Mouse (Mus musculus) frontal cortex, postnatal 25 days (tissue): ENCODE measurements at regions not wholly inside any gene's neighbourhood (a gene's known extent, or its start where the extent isn't known, plus 50 kb on each side); places are given as distances from the start of the nearest gene placed in this dataset.
A peak's percentile ranks its signal among the peaks of the same experiment; 100 is the strongest.

Experiments used
- DNase-seq, 2 experiments: peaks; one replicate each; pipeline ENCODE4 v3.0.0; 2022; ENCODE audit warnings: low spot score in 2 of 2

DNA sequence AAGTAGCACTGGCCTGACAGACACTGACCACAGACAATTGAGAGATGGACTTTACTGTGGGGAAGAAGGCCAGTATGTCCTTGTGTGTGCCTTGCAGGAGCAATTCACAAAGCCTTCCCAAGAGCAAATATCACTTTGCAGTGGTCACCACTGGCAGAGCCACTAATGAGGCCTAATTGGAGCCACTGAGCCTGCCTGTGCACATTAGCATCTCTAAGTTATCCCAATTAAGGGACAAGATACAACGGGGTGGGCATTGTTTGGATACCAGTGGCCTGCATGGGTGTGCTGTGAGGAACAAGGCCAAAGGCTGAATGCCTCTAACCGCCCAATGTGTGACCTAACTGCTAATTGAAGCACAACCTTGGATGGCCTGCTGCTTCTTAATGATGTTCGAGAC lies 433.4 kb upstream of the Ptbp2 start:
- DNase-seq, result no peak

DNA sequence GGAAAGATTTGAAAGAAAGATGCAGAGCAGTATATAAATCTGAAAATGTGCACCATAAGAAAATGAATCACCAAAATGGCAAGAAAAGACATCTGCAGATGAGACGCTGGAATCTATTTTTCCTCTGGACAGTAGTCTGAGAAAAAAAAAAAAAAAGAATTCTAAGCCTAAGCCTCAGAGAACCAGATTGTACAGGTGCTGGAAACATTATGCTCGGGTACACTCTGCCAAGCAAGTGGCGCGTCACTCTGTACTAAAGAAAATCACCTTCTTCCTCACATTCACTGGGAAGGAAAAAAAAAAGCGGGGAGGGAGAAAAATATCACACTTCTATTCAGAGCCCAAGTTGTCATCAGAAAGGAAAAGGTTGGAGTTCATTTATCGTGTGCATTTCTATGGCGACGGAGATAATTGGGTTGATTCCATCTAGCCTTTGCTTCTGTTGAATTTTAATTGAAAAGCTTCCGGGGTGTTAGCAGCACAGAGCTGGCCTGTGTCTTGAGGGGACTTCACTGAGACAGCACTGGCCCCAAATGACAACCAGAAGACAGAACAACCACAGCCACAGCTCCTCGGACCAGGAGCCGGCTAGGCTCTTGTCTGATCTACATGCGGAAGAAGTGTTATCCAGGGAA lies 430.5 kb upstream of the Ptbp2 start:
- DNase-seq, result no peak

DNA sequence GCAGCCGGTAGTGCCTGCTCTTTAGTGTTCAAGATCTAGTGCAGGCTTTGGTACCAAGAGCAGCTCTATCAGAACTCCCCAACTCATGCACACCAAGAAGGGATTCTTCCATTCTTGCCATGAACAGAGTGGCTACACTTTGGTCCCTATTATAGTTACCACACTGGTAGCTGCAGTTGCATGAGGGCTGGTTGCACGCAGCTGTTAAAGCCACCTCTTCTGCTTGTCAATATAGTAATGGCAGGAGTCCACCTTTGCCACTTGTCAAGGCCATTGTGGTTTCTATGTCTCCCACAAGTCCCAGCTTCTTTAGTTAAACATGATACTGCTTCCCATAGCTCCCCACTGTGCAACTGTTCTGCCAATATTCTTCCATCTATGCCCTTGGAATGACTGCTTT lies 415.1 kb upstream of the Ptbp2 start:
- DNase-seq, result no peak

DNA sequence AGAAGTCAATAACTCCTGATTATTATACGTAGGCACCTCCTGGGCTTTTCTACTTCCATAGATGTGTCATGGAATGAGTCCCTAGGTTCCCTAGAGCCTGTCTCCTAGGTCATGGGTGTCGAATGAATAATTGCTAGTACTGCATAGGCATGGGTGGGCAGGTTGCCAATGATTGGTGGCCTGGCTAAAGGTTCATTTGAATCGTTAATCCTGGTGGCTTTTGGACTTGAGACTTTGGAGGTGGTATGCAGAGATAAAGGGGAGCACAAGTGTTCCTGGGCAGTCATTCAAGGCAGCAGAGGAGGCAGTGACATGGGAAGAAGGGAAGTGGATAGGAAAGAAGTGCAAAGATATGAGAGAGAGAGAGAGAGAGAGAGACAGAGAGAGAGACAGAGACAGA lies 410.2 kb upstream of the Ptbp2 start:
- DNase-seq, result no peak

DNA sequence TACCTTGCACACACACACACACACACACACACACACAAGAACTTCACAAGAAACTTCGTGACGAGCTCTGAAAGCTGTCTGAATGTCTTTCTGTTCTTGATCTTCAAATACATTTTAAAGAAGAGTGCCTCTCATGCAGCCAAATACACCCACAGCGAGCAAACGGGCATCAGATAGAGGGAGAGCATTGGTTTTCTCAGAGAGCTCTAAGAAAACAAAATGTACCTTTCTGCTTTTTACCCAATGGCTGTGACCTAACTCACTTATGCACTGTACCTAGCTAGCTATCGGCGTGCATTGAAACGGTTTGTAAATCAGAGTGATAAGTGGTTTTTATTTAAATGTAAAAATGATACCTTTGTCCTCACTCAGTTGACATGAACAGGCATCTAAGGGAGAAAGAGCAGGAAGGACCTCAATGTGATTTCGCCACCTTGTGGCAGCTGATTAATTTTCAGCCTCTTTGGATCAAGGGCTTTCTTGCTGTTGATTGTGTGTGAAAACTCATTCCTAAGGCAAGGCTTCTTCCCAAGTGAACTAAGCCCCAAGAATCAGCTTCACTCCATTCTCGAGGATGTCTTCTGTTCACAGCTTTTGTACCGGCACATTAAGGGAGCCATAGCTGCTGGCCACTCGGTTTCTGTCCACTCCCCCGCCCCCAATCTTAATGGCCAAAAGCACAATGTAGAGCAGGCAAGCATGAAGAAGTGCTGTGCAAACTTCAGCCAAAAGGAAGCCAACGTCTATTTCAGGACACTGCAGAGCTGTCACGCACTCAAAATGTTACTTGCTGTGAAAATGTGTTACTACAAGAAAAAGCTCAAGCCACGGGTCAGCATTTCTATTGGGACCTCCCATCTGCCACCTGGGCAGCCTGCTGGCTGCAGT lies 408.4 kb upstream of the Ptbp2 start:
- DNase-seq, result peak; percentile 59 to 67

DNA sequence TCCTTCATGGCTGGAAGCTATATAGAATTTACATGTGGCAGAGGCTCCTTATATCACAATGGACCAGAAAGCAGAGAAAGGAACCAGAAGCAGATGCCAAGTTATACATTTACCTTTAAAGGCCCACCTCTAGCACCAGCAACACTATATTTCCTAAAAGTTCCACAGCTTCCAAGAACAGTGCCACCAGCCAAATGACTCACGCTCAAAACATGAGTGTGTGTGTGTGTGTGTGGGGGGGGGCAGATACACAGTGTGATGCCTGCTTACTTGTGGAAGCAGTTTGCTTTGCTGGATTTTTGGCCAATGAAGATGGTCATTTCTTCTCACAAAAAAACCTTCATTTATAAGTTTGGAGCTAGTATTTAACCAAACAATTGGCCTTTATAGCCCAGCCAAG lies 405.3 kb upstream of the Ptbp2 start:
- DNase-seq, result no peak

DNA sequence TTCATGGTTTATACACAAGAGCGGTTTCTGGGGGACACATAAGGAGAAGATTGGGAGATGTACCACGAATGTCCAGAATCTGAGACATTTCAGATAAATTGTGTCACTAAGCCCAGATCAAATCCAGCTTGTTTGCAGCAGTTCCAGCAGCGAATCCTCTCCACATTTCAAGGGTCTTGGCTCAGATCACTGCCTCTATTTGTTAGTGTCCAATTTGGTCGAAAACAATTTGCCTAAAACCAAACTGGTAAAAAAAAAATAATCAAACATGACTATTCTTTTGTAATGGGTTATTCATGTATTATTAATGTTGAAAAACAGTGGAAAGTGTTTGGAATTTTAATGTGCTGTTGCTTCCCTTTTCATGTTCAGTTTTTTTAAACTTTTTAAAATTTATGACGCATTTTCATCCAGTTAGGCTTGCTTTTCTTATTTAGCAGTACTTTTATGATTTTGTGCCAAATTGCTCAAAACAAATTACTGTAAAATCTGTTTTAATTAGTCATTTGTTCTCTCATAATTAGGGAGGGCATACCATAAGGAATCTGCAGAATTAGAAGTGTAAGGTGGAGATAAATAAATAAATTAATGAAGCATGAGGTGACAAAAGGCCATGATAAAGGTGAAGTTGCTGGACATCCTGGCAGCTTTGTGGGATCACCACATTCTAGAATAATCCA lies 396.8 kb upstream of the Ptbp2 start:
- no peak for DNase-seq

DNA sequence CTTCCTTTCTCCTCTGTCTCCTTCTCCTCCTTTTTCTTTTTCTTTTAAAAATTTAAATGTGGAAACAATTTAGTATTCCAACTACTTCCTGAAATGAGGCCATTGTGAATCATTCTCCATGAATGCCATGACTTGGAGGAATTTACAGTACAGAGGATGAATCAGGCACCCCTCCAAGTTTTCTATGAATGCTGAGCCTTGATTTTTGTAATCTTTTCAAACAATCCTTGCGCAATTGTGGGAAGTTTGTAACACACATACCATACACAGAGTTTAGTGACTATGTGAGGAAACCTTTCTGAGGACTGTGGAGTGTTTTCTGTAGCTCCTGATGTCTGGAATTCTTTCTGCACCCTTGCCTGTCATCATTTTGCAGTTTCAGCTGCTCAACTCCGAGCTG lies 391.4 kb upstream of the Ptbp2 start:
- DNase-seq, result no peak
